Mouse (Mus musculus): ENCODE measurements around the gene Orm1. TPM values are rescaled to one million over a fixed set of nuclear protein-coding genes. Genes with fewer than 3 reads are reported as not detected.

Gene Orm1
- polyA plus RNA-seq (2015; fragmentation: Nextera tagmentation; extraction: Ambion mirVana): 1.0 and 1.1 TPM in 2 replicates

DNA sequence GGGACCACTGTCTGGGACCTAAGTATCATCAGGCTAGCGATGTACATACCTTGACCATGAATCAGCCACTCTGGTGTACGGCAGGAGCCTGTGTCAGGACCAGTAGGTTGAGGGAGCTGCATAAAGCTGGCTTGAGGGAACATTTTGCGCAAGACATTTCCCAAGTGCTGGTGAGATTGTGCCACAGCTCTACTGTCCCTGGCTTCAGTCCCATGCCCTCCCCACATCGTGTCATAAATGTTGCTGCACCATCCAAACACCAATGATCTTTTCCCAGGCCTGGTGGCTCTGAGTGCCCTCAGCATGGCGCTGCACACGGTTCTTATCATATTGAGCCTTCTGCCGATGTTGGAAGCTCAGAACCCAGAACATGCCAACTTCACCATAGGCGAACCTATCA lies at the start of gene Orm1:
Gene Orm1 (plus strand): TSS at position 266 of the 400 bp plus-strand sequence.
- 58% methylated on average over 8 of the region's 8 CpGs for WGBS (ENCODE audit: insufficient replicate concordance)
- Histone ChIP-seq H3K4me1 (ENCODE audit: control insufficient read depth, low read depth, low read length) (no peaks in the 10 kb centered on the region), H3K9ac (ENCODE audit: low read depth, low read length) (no peak within 1 kb of the TSS), H3K36me3 (ENCODE audit: control insufficient read depth, insufficient read depth) (no peaks in the 10 kb centered on the region), H3K27me3 (ENCODE audit: control insufficient read depth, insufficient read depth, low read depth, low read length) (no peaks in the 10 kb centered on the region), H3K4me2 (ENCODE audit: low read depth, low read length) (no peak within 1 kb of the TSS), H3K9me3 (replicated peaks; ENCODE audit: control insufficient read depth, low read length) (no peaks in the 10 kb centered on the region), H3K4me3 (ENCODE audit: low read depth, low read length) (no peak within 1 kb of the TSS), H3K27ac (ENCODE audit: low read length) (no peak within 1 kb of the TSS)
- peak; percentile 24; the same call in 1 of the 2 replicates for ATAC-seq (ENCODE audit: low read depth)

DNA sequence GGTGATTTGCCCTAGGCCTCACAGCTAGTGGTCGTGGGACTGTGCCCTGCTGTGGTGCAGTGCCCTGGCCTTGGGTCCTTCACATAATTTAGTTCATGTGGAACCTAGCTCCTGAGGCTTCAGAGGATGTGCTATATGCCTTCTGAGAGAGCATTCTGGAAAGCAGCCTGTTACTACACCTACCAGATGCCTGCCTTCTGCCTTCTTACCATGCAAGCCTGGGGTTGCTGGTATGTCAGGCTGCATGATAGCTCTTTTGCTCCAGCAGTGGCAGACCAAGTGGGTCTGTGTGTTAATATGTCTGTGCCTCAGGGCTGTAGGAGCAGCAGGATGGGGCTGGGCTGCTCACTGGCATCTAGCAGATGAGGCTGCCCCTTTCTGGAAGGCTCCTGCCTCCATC lies 48.7 kb upstream of the Orm1 start:
- no peaks in the 10 kb centered on the region for H3K9me3 ChIP-seq (replicated peaks; ENCODE audit: control insufficient read depth, low read length)
- 25% methylated on average over 1 of the region's 1 CpGs for WGBS (ENCODE audit: insufficient replicate concordance)
- H3K27me3 ChIP-seq (ENCODE audit: control insufficient read depth, insufficient read depth, low read depth, low read length): no peaks in the 10 kb centered on the region
- H3K4me1 ChIP-seq (ENCODE audit: control insufficient read depth, low read depth, low read length): no peaks in the 10 kb centered on the region
- ATAC-seq (ENCODE audit: low read depth): no peak
- H3K4me3 ChIP-seq (ENCODE audit: low read depth, low read length): no peak overlapping the region
- no peak overlapping the region for H3K27ac ChIP-seq (ENCODE audit: low read length)
- no peak overlapping the region for H3K4me2 ChIP-seq (ENCODE audit: low read depth, low read length)
- no peaks in the 10 kb centered on the region for H3K36me3 ChIP-seq (ENCODE audit: control insufficient read depth, insufficient read depth)
- no peak overlapping the region for H3K9ac ChIP-seq (ENCODE audit: low read depth, low read length)

DNA sequence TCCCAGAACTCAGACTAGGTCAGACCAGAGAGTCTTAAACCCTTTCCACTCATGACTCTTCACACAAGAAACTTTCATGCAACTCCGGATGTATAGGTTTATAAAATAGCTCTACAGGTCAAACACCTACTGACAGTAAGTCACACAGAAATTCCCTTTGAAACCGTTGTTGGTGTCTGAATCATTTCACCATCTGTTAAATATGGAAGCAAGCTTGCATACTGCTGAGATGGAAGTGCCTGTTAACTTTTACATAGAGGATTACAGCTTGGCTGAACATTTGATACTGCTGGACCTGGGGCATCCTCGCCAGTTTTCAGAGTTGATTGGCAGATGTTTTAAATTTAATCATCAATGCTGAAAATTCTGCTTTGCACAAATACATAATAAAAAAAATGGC lies 48.1 kb upstream of the Orm1 start:
- H3K4me1 ChIP-seq (ENCODE audit: control insufficient read depth, low read depth, low read length): no peaks in the 10 kb centered on the region
- H3K36me3 ChIP-seq (ENCODE audit: control insufficient read depth, insufficient read depth): no peaks in the 10 kb centered on the region
- no peak overlapping the region for H3K27ac ChIP-seq (ENCODE audit: low read length)
- ATAC-seq (ENCODE audit: low read depth): no peak
- H3K4me3 ChIP-seq (ENCODE audit: low read depth, low read length): no peak overlapping the region
- WGBS (ENCODE audit: insufficient replicate concordance): 41% methylated on average over 3 of the region's 3 CpGs
- no peak overlapping the region for H3K4me2 ChIP-seq (ENCODE audit: low read depth, low read length)
- H3K27me3 ChIP-seq (ENCODE audit: control insufficient read depth, insufficient read depth, low read depth, low read length): no peaks in the 10 kb centered on the region
- H3K9me3 ChIP-seq (replicated peaks; ENCODE audit: control insufficient read depth, low read length): no peaks in the 10 kb centered on the region
- H3K9ac ChIP-seq (ENCODE audit: low read depth, low read length): no peak overlapping the region

DNA sequence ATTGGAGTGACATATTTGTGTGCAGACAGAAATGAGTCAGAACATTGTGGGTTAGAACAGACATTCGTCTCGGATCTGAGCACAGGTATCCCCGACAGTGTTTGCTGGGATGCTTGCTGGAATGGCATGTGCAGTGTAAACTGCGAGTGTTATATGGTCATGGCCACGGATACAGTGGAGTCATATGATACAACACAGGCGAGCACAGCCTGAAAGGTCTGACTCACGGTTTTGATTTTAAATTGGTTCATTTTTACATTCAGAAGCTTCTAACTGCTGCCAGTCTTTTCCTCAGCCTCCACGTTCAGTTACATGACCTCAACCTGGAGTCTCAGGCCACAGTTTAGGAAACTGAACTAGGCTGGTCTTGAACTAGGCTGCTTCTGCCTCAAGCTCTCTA lies 47.5 kb upstream of the Orm1 start:
- H3K4me3 ChIP-seq (ENCODE audit: low read depth, low read length): no peak overlapping the region
- WGBS (ENCODE audit: insufficient replicate concordance): 54% methylated on average over 8 of the region's 8 CpGs
- no peak overlapping the region for H3K27ac ChIP-seq (ENCODE audit: low read length)
- no peaks in the 10 kb centered on the region for H3K9me3 ChIP-seq (replicated peaks; ENCODE audit: control insufficient read depth, low read length)
- no peak overlapping the region for H3K9ac ChIP-seq (ENCODE audit: low read depth, low read length)
- H3K4me2 ChIP-seq (ENCODE audit: low read depth, low read length): no peak overlapping the region
- no peaks in the 10 kb centered on the region for H3K4me1 ChIP-seq (ENCODE audit: control insufficient read depth, low read depth, low read length)
- no peak for ATAC-seq (ENCODE audit: low read depth)
- H3K36me3 ChIP-seq (ENCODE audit: control insufficient read depth, insufficient read depth): no peaks in the 10 kb centered on the region
- no peaks in the 10 kb centered on the region for H3K27me3 ChIP-seq (ENCODE audit: control insufficient read depth, insufficient read depth, low read depth, low read length)

DNA sequence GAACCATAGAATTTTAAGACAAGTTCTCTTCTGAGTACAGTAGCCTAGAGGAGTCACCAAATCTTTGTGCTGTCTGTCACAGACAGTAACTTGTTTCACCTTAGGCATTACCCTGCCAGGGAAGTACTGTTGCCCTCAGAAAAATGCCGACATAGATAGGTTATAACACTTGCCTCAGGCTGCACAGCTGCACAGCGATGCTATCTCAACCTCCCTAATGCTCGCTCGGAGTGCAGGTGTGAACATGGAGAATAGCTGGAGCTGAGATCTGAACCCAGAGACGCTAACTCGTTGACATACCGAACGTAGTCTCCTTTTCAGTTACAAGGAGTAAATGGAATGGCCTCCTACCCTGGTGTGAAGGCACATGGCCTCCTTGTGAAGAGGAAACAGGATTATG lies 46.2 kb upstream of the Orm1 start:
- no peak overlapping the region for H3K9ac ChIP-seq (ENCODE audit: low read depth, low read length)
- 78% methylated on average over 8 of the region's 8 CpGs for WGBS (ENCODE audit: insufficient replicate concordance)
- H3K4me1 ChIP-seq (ENCODE audit: control insufficient read depth, low read depth, low read length): no peaks in the 10 kb centered on the region
- no peaks in the 10 kb centered on the region for H3K27me3 ChIP-seq (ENCODE audit: control insufficient read depth, insufficient read depth, low read depth, low read length)
- H3K36me3 ChIP-seq (ENCODE audit: control insufficient read depth, insufficient read depth): no peaks in the 10 kb centered on the region
- no peak overlapping the region for H3K4me3 ChIP-seq (ENCODE audit: low read depth, low read length)
- no peak overlapping the region for H3K27ac ChIP-seq (ENCODE audit: low read length)
- no peak for ATAC-seq (ENCODE audit: low read depth)
- H3K9me3 ChIP-seq (replicated peaks; ENCODE audit: control insufficient read depth, low read length): no peaks in the 10 kb centered on the region
- no peak overlapping the region for H3K4me2 ChIP-seq (ENCODE audit: low read depth, low read length)

DNA sequence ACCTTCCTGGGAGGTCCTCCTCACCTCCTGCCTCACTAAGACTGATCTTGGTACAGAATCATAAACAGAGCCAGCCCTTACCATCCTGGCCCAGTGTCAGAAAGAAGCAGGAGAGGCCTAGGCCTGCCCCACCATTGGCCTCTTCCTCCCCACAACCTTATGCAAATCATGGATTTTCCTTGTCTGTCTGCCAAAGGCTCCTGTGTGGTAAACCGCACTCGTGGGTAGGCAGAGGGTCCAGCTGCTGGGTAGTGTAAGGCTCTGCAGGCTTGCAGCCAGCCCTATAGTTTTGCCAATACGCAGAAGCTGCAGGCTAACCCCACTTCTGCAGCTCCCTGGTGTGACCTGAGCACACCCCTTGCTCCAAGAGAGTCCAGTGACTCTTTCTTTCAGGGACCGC lies 41.7 kb upstream of the Orm1 start:
- Histone ChIP-seq H3K4me2 (ENCODE audit: low read depth, low read length) (no peak overlapping the region), H3K4me1 (ENCODE audit: control insufficient read depth, low read depth, low read length) (no peaks in the 10 kb centered on the region), H3K9me3 (replicated peaks; ENCODE audit: control insufficient read depth, low read length) (no peaks in the 10 kb centered on the region), H3K27ac (ENCODE audit: low read length) (no peak overlapping the region), H3K4me3 (ENCODE audit: low read depth, low read length) (no peak overlapping the region), H3K9ac (ENCODE audit: low read depth, low read length) (no peak overlapping the region), H3K27me3 (ENCODE audit: control insufficient read depth, insufficient read depth, low read depth, low read length) (no peaks in the 10 kb centered on the region), H3K36me3 (ENCODE audit: control insufficient read depth, insufficient read depth) (no peaks in the 10 kb centered on the region)
- WGBS (ENCODE audit: insufficient replicate concordance): 47% methylated on average over 4 of the region's 4 CpGs
- ATAC-seq (ENCODE audit: low read depth): no peak

DNA sequence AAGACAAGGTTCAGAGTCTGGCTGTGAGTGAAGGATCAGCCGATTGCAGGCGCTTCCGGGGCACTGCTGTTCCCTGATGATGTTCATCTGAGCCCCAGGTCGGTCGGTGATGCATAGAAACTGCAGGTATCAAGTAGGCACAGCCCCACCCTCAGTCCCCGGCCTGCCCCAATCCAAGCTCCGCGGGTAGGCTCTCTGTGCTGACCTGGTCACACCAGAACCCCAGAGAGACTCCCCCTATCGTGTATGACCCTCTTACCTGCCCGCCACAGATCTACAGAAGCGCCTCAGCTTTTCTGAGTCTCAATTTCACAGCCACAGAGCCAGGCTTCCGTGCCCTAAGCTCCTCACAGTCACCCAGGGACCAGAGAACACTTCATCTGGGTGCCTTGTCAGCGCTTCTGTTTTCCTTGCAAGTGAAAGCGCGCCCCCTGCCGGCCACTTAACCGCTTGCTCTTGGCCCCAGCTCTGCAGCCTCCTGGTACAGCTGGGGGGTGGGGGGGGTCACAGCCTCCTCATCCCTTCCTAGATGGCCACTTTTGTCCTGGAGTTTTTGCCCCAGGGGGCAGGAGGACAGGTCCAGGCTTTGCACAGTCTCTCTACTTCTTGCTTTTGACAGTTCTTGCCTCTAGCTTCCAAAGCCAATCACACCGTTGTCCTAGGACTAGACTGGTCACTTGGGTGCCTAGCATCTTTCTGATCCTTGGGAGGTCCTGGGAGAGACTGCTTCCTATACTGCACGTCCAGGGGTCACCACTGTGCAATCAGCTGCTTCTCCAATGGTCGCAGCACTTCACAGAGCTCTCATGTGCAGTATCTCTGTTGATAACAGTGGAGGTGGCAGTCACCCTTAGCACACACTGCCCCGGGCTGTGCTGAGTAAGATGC lies 36.9 kb upstream of the Orm1 start:
- H3K9ac ChIP-seq (ENCODE audit: low read depth, low read length): no peak overlapping the region
- no peak for ATAC-seq (ENCODE audit: low read depth)
- H3K4me1 ChIP-seq (ENCODE audit: control insufficient read depth, low read depth, low read length): no peaks in the 10 kb centered on the region
- WGBS (ENCODE audit: insufficient replicate concordance): 27% methylated on average over 21 of the region's 21 CpGs
- no peaks in the 10 kb centered on the region for H3K36me3 ChIP-seq (ENCODE audit: control insufficient read depth, insufficient read depth)
- H3K9me3 ChIP-seq (replicated peaks; ENCODE audit: control insufficient read depth, low read length): no peaks in the 10 kb centered on the region
- no peak overlapping the region for H3K4me2 ChIP-seq (ENCODE audit: low read depth, low read length)
- H3K27me3 ChIP-seq (ENCODE audit: control insufficient read depth, insufficient read depth, low read depth, low read length): no peaks in the 10 kb centered on the region
- no peak overlapping the region for H3K27ac ChIP-seq (ENCODE audit: low read length)
- H3K4me3 ChIP-seq (ENCODE audit: low read depth, low read length): no peak overlapping the region

DNA sequence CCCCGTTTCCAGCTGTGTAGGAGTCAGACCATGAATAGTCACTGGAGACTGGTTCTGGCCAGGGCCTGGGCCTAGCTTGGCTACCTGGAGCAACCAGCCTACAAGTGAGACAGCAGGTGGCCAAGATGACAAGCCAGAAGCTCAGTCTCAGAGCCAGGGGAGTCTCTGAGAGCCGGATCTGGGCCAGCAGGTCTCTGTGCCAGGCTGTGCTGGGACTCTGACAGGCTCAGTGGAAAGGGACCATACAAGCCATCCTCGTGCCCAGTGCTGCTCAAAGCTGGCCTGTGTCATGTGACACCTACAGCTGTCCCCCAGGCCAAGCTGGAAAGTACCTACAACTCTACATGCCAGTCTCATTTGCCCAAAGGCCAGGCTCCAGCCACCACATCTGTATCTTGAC lies 36.0 kb upstream of the Orm1 start:
- Histone ChIP-seq H3K4me1 (ENCODE audit: control insufficient read depth, low read depth, low read length) (no peaks in the 10 kb centered on the region), H3K27ac (ENCODE audit: low read length) (no peak overlapping the region), H3K9ac (ENCODE audit: low read depth, low read length) (no peak overlapping the region), H3K27me3 (ENCODE audit: control insufficient read depth, insufficient read depth, low read depth, low read length) (no peaks in the 10 kb centered on the region), H3K4me2 (ENCODE audit: low read depth, low read length) (no peak overlapping the region), H3K36me3 (ENCODE audit: control insufficient read depth, insufficient read depth) (no peaks in the 10 kb centered on the region), H3K9me3 (replicated peaks; ENCODE audit: control insufficient read depth, low read length) (no peaks in the 10 kb centered on the region), H3K4me3 (ENCODE audit: low read depth, low read length) (no peak overlapping the region)
- WGBS (ENCODE audit: insufficient replicate concordance): 51% methylated on average over 3 of the region's 3 CpGs
- no peak for ATAC-seq (ENCODE audit: low read depth)

DNA sequence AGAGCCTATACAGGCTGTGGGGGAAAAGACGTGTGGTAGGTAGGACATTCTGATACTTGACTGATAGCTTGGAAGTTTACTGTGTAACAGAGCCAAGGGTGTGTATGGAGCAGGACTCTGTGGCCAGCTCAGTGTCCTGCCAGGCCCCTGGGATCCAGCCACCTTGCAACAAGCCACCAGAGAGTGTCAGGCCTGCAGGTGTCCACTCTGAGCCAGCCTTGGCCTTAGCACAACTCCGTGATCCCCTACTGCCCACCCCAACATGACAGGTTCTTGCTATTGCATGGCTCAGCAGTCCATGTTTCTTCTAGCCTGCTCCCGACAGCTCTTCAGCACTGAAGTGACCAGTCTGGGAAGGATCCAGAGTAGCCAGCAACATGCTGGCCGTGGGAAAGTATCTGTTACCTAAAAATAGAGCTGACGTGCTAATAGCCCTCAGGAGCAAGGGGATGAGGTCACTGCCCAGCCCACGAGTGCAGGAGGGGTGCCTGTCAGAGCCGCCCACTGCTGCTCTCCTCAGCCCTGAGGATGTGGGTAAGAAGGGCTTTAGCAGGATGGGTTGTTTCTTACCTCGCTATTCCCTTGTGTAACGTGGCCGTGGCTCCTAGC lies 34.0 kb upstream of the Orm1 start:
- Histone ChIP-seq H3K4me1 (ENCODE audit: control insufficient read depth, low read depth, low read length) (no peaks in the 10 kb centered on the region), H3K4me3 (ENCODE audit: low read depth, low read length) (no peak overlapping the region), H3K9ac (ENCODE audit: low read depth, low read length) (no peak overlapping the region), H3K27me3 (ENCODE audit: control insufficient read depth, insufficient read depth, low read depth, low read length) (no peaks in the 10 kb centered on the region), H3K4me2 (ENCODE audit: low read depth, low read length) (no peak overlapping the region), H3K36me3 (ENCODE audit: control insufficient read depth, insufficient read depth) (no peaks in the 10 kb centered on the region), H3K9me3 (replicated peaks; ENCODE audit: control insufficient read depth, low read length) (no peaks in the 10 kb centered on the region), H3K27ac (ENCODE audit: low read length) (no peak overlapping the region)
- 43% methylated on average over 10 of the region's 10 CpGs for WGBS (ENCODE audit: insufficient replicate concordance)
- no peak for ATAC-seq (ENCODE audit: low read depth)
